Mouse (Mus musculus): ENCODE data around the gene Skint4.

The Skint4 gene

DNA sequence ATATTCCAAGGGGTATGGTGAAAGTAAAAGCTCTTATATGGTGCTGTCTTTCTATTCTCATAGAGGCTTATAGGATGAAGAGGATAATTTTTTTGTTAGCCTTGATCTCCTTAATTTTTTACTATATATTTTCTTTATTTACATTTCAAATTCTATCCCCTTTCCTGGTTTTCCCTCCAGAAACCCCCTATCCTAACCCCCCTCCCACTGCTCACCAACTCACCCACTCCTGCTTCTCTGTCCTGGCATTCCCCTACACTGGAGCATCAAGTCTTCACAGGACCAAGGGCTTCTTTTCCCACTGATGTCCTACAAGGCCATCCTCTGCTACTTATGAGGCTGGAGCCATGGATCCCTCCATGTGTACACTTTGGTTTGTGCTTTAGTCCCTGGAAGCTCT is at the start of gene Skint4:
Gene Skint4, plus strand, starts transcription at position 301 of the 400 bp plus-strand sequence.
- no peak for DNase-seq

Data from kidney, adult 18-20 months (tissue).